Comparison of ENCODE assay signal across 8 mouse cellular contexts in genomic region chr8:66486084-66486763, GRCm38 (mm10). TPM values are rescaled to one million over a fixed set of nuclear protein-coding genes. Genes with fewer than 3 reads are reported as not detected.
DNase-seq lines count a peak whose midpoint lies in the region; ATAC-seq lines count a peak whose summit lies in the region.

TSS of gene Tma16 (minus strand) at chr8:66486530.

- DNase-seq in adipocyte (ENCODE audit: low spot score): peak; percentile 94
- peak; percentile 80 for DNase-seq in embryo, embryonic 10 days (ENCODE audit: low spot score)
- peak; percentile 74 for DNase-seq in gastrocnemius, postnatal 14 days
- peak; percentile 84 to 86 for DNase-seq in left cerebral cortex, postnatal 10 days (ENCODE audit: extremely low spot score in 1 of 2, low spot score in 2 of 2)
- DNase-seq in right cerebral cortex, postnatal 25 days: peak; percentile 77
- peak; percentile 72 to 78 for DNase-seq in urinary bladder, postnatal 4 days (ENCODE audit: low spot score in 2 of 2)

- intact Hi-C loops in gastrocnemius, postnatal 14 days (cut with DNase I; ENCODE audit: low total_unique reads): no loop called here
- intact Hi-C loops in left cerebral cortex, postnatal 10 days (cut with DNase I): no loop called here

- ATAC-seq in inflammation-experienced regulatory T-cells, adult 6 months: peak; percentile 92
- peak; percentile 90 for ATAC-seq in megakaryocyte-erythroid progenitor cell, adult 5-6 weeks (replicated peaks; ENCODE audit: low FRiP score, low TSS enrichment, poor library complexity, severe bottlenecking)

RNA-seq across cellular contexts. Expression of gene Tma16, which starts in this region (rescaled TPM):
- 1 to 10 TPM; 4.6 TPM for total RNA-seq in gastrocnemius, postnatal 14 days (2021)
- polyA plus RNA-seq in inflammation-experienced regulatory T-cells, adult 6 months (2017; shearing (Covaris generic)): 10 to 100 TPM in 2 of 3 experiments, 1 to 10 TPM in 1; 8.9 to 19.7 (median 18.8) TPM
- total RNA-seq in left cerebral cortex, postnatal 10 days (2021): 10 to 100 TPM; 10.4 to 10.8 TPM
- total RNA-seq in megakaryocyte-erythroid progenitor cell, adult 5-6 weeks (2014; fragmentation: Nextera tagmentation): 26.4 and 27.7 TPM in 2 replicates
- total RNA-seq in megakaryocyte-erythroid progenitor cell, adult 5-6 weeks (2017): 57.8 and 77.9 TPM in 2 replicates

Comparison
In these comparisons a context has a peak if more than half of its experiments do, and no peak if none do; other contexts are left out.
1. Peak in every context shown above with its lines: DNase-seq and ATAC-seq.